Mouse (Mus musculus) hindbrain, embryonic 16.5 days (tissue): ENCODE results near the gene Polr1c. TPM values are rescaled to one million over a fixed set of nuclear protein-coding genes. Genes with fewer than 3 reads are reported as not detected.
A peak's percentile ranks its signal among the peaks of the same experiment; 100 is the strongest.

Experiments used
- ATAC-seq: fragments of 200-750 bp; cut with Nextera tagmentation; 2 replicates; pipeline ENCODE4 v1.8.0; 2017; ENCODE audit warnings: moderate TSS enrichment, moderate library complexity
- H3K27ac ChIP-seq: fragments of 300-500 bp; sonication (generic); 2 replicates; pipeline ENCODE4 v1.5.1; 2014; ENCODE audit warnings: low read depth, mild to moderate bottlenecking, control low read depth, low read length, moderate library complexity
- H3K27me3 ChIP-seq: fragments of 300-500 bp; sonication (generic); replicated peaks from 2 replicates; pipeline ENCODE4 v1.6.1; 2014; ENCODE audit warnings: low read length; ENCODE audit not compliant: control insufficient read depth, insufficient read depth
- H3K36me3 ChIP-seq: fragments of 300-500 bp; sonication (generic); 2 replicates; pipeline ENCODE4 v1.6.1; 2014; ENCODE audit warnings: mild to moderate bottlenecking, low read length, moderate library complexity, mixed read lengths; ENCODE audit not compliant: control insufficient read depth, insufficient read depth
- H3K4me1 ChIP-seq: fragments of 300-500 bp; sonication (generic); 2 replicates; pipeline ENCODE4 v1.6.1; 2014; ENCODE audit warnings: low read depth, low read length; ENCODE audit not compliant: control insufficient read depth, insufficient read depth
- H3K4me2 ChIP-seq: fragments of 300-500 bp; sonication (generic); 2 replicates; pipeline ENCODE4 v1.6.1; 2014; ENCODE audit warnings: mild to moderate bottlenecking, low read length, control low read depth, moderate library complexity
- H3K4me3 ChIP-seq: fragments of 300-500 bp; sonication (generic); 2 replicates; pipeline ENCODE4 v1.5.1; 2014; ENCODE audit warnings: mild to moderate bottlenecking, low read length, control low read depth, moderate library complexity
- H3K9ac ChIP-seq: fragments of 300-500 bp; sonication (generic); 2 replicates; pipeline ENCODE4 v1.6.1; 2014; ENCODE audit warnings: low read depth, mild to moderate bottlenecking, control low read depth, low read length, moderate library complexity
- H3K9me3 ChIP-seq: fragments of 300-500 bp; sonication (generic); 2 replicates; pipeline ENCODE4 v1.6.1; 2014; ENCODE audit warnings: mild to moderate bottlenecking, low read length, moderate library complexity; ENCODE audit not compliant: control insufficient read depth
- WGBS: fragments of 180-500 bp; shearing (Covaris S2); extraction: QIAGEN DNeasy Blood & Tissue Kit; methylation state at CpG from one replicate; pipeline ENCODE4 v1.1.7; 2014; 5-methylcytosine and 5-hydroxymethylcytosine counted together
- microRNA counts: library from miRNA; unstranded; fragments of <30 nt; microRNA quantifications from one replicate; lab custom pipeline; 2016
- microRNA-seq: library from miRNA; unstranded; fragments of <30 nt; microRNA quantifications from one replicate; pipeline ENCODE4, GENCODE M21; 2017
- polyA plus RNA-seq: library from polyadenylated mRNA; unstranded; fragments of >200 nt; fragmentation: Nextera tagmentation; extraction: Ambion mirVana; gene quantifications from 2 replicates; pipeline ENCODE4 v1.2.1, GENCODE M21; 2015

Polr1c gene
- polyA plus RNA-seq, 1 experiment from 2014 or later = 76.6 TPM

DNA sequence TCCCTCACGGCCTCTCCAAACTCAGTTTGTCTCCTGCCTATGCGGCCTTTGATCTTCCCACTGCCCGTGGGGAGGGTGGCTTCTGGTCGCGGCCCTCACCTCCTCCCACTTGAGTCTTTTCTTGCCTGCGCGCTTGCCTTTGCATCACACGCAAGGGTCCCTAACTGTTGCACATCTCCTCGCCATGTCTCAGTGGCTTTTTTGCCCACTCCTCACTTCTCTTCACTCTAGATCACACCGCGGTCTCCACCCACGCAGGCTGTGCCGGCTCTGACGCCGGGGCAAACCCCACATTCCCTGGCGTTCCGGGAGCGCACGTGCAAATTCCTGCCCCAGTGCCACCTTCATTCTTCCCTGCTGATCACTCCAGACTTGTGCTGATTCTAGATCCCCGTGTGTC lies 44.8 kb downstream of the Polr1c start:
- peak overlapping the region; percentile 94 for H3K4me3 ChIP-seq
- ATAC-seq = no peak; the same call in 1 of the 2 replicates
- peak overlapping the region; percentile 98 for H3K4me2 ChIP-seq
- peaks cover 30% of the 10 kb centered on the region for H3K4me1 ChIP-seq
- WGBS = under 1% methylated on average over 20 of the region's 20 CpGs
- no peaks in the 10 kb centered on the region for H3K27me3 ChIP-seq
- peak overlapping the region; percentile 84 for H3K27ac ChIP-seq
- peak overlapping the region; percentile 90 for H3K9ac ChIP-seq
- peaks cover 27% of the 10 kb centered on the region for H3K36me3 ChIP-seq
- no peaks in the 10 kb centered on the region for H3K9me3 ChIP-seq

- under 1% methylated on average over 66 of the region's 66 CpGs for WGBS
- H3K4me2 ChIP-seq = peak within 1 kb of the TSS; percentile 98
- H3K27me3 ChIP-seq = no peaks in the 10 kb centered on the region
- ATAC-seq = peak; percentile 97
- H3K36me3 ChIP-seq = peaks cover 26% of the 10 kb centered on the region
- peak within 1 kb of the TSS; percentile 94 for H3K4me3 ChIP-seq
- H3K9ac ChIP-seq = peak within 1 kb of the TSS; percentile 90
- H3K4me1 ChIP-seq = peaks cover 30% of the 10 kb centered on the region
- H3K27ac ChIP-seq = peak within 1 kb of the TSS; percentile 84
- H3K9me3 ChIP-seq = no peaks in the 10 kb centered on the region
These were observed 45.3 kb downstream of the Polr1c start, which contains the start of the genes Polh and Xpo5 for GRCm38 (mm10) chr17:46202421-46203071. Polh (minus strand) TSS chr17:46202645. Xpo5 (plus strand) TSS chr17:46202782.

DNA sequence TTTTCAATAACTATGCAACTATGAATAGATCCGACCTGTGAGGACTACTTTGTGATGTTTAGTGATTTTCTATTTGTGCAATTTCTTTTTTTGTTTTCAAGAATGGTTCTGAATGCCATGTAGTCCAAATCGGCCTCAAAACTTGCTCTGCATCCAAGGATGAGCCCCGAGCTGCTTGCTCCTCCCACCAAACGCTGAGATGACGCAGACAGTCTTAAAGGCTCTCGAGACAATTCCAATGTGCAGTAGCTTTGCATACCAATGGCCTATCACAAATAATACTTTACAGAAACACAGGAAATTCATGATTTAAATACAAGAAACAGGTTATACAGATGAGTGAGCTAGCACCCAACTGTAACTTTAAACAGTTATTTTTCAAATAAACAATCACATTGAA lies 46.7 kb downstream of the Polr1c start:
- Histone ChIP-seq H3K27ac (no peak overlapping the region), H3K27me3 (no peaks in the 10 kb centered on the region), H3K9me3 (no peaks in the 10 kb centered on the region), H3K36me3 (peaks cover 17% of the 10 kb centered on the region), H3K4me3 (peak overlapping the region; percentile 11; the same call in 1 of the 2 replicates), H3K9ac (no peak overlapping the region), H3K4me2 (peak overlapping the region; percentile 93), H3K4me1 (peaks cover 30% of the 10 kb centered on the region)
- 61% methylated on average over 6 of the region's 6 CpGs for WGBS
- no peak for ATAC-seq

MicroRNAs within 50 kb of the gene (microRNA counts, 519-probe panel; counts per million panel counts)
- microRNA mmu-miR-693-3p (lab: Ali Mortazavi, UCI) = not detected
- not detected for microRNA mmu-miR-693-5p (lab: Ali Mortazavi, UCI)

Small RNAs within 50 kb of the gene (microRNA-seq; reads per million reads assigned to microRNA genes)
- not detected for gene Mir693

Other genes starting within 250 kb of the Polr1c start
- 3.7 and 3.8 TPM in 2 replicates for gene Vegfa, start 215.7 kb downstream of the Polr1c start, polyA plus RNA-seq
- 152 and 163 TPM in 2 replicates for gene Mrps18a, start 137.1 kb downstream of the Polr1c start, polyA plus RNA-seq
- 54.8 and 62.7 TPM in 2 replicates for gene Rsph9, start 103.8 kb downstream of the Polr1c start, polyA plus RNA-seq
- gene Mad2l1bp, start 94.5 kb downstream of the Polr1c start, polyA plus RNA-seq = 22.1 and 23.0 TPM in 2 replicates
- 39.6 and 41.0 TPM in 2 replicates for gene Gtpbp2, start 87.0 kb downstream of the Polr1c start, polyA plus RNA-seq
- 6.2 and 8.4 TPM in 2 replicates for gene Polh, start 45.4 kb downstream of the Polr1c start, polyA plus RNA-seq
- 29.0 and 35.7 TPM in 2 replicates for gene Xpo5, start 45.3 kb downstream of the Polr1c start, polyA plus RNA-seq
- gene Yipf3, start within 50 bp of the Polr1c start, polyA plus RNA-seq = 101 and 105 TPM in 2 replicates
- gene Lrrc73, start 5.5 kb upstream of the Polr1c start, polyA plus RNA-seq = 19.1 and 23.8 TPM in 2 replicates
- gene Tjap1, start 35.0 kb upstream of the Polr1c start, polyA plus RNA-seq = 26.7 and 32.1 TPM in 2 replicates
- gene Dlk2, start 49.4 kb upstream of the Polr1c start, polyA plus RNA-seq = 25.3 and 26.8 TPM in 2 replicates
- gene Abcc10, start 80.3 kb upstream of the Polr1c start, polyA plus RNA-seq = 9.2 and 9.3 TPM in 2 replicates
- gene Zfp318, start 135.7 kb upstream of the Polr1c start, polyA plus RNA-seq = 10.2 and 11.8 TPM in 2 replicates
- 3.3 and 3.6 TPM in 2 replicates for gene Crip3, start 180.9 kb upstream of the Polr1c start, polyA plus RNA-seq
- not detected in 2 replicates for gene Slc22a7, start 190.4 kb upstream of the Polr1c start, polyA plus RNA-seq
- gene Ttbk1, start 239.6 kb upstream of the Polr1c start, polyA plus RNA-seq = 5.1 and 5.5 TPM in 2 replicates
- gene Dnph1, start 248.7 kb upstream of the Polr1c start, polyA plus RNA-seq = 18.7 and 19.0 TPM in 2 replicates